Mouse (Mus musculus) c-Kit-positive CD71-positive TER-119-positive erythroid progenitor cells, embryonic 14.5 days (primary cell): ENCODE data around the gene Abl1.
"Not testable (repeated sequence)": the region's sequence is repeated elsewhere in the genome, so short reads cannot be mapped to it uniquely, and the experiment has no call there.

Source experiments
- DNase-seq: peaks from one replicate; pipeline ENCODE4 v3.0.0-alpha.2; 2013; ENCODE audit warnings: low spot score

Gene Abl1

DNA sequence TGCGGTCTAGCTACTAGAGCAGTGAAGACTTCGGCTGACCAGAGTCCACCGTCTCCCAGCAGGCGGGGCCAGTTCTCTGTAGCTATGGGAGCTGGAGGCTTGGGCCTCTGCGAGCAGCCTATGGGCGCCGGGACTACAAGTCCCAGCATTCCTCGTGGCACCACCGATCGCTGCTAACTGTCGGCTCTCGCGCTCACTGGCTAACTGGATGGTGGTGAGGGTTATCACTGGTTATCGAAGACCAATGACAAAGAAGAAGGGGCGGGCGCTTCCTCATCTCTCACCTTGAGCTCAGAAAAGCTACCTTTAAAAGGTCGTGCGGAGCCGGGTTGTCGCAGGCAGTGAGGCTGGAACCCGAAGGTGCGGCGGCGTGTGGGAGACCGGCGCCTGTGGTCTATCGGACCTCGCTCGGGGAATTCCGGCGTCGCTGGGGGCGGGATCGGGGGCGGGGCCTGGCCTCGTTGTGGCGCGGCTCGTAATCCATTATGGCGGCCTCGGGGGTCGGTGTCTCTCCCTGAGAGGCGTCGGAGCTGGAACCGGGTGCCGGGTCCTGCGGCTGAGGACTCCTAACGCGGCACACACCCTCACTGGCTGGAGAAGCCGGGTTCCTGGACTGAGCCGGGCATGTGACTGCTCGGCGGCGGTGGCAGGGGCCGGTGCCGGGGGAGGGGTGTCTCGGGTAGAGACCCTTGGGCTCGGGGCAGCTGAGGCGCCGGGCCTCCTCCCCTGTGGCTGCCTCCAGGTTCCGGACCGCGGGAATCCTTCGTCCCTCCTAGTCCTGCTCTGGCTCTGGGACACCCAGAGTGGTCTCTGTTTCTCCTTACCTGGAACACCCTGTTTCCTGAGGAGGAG lies at the start of gene Abl1:
TSS of gene Abl1 (plus strand) at position 303 of the 852 bp plus-strand sequence.
- DNase-seq, result peak; percentile 94

DNA sequence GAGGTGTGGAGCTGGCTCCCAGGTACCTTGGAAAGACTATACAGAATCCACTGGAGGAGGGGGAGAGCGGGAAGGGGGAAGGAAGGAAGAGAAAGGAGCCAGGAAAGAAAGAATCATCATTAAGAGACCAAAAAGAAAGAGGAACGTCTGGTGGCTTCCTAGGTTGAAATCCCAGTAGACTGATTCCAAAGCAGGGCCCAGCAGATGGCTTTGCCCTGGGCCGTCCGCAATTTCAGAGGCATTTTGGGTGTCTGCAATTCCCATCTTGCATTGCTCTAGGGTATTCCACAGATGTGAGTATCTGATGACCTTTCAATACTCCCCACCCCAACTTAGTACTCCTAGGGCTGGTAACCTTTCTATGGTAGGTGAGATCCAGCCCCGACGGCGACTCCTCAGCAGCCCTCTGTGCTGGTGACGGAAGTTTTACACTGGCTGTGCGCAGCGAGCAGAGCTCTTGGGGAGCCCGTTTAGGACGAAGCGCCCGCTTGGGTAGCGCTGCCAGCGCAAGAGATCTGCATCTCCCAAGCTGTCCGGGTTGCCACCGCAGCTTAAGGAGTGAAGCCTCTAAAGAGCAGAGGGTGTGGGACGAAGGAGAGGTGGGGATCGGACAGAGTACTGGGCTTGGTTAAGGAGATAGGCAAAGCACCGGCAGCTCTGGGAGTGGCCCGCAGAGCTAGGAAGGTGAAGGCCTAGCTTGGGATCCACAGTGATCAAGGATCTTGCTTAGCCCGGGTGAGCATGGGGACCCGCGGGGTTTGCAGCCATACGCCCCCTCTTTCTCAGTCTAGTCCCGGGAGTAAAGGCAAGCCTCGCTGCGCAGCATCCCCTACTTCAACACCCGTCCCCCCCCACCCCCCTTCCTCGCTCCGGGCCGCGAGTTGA lies 49.4 kb upstream of the Abl1 start:
- no peak for DNase-seq

DNA sequence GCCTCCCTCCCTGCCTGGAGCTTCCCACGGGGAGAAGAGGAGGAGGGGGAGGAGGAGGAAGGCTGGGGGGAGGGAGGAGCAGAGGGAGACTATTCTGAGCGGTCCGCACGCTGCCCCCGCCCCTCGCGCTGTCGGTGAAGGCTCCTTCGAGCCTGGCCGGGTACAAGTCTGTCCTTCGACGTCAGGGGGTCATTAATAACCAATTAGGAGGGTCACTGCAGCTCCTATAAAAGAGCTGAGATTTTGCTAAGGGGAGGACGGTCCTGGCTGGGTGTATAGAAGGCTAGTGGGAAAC lies 48.8 kb upstream of the Abl1 start:
- no peak for DNase-seq

DNA sequence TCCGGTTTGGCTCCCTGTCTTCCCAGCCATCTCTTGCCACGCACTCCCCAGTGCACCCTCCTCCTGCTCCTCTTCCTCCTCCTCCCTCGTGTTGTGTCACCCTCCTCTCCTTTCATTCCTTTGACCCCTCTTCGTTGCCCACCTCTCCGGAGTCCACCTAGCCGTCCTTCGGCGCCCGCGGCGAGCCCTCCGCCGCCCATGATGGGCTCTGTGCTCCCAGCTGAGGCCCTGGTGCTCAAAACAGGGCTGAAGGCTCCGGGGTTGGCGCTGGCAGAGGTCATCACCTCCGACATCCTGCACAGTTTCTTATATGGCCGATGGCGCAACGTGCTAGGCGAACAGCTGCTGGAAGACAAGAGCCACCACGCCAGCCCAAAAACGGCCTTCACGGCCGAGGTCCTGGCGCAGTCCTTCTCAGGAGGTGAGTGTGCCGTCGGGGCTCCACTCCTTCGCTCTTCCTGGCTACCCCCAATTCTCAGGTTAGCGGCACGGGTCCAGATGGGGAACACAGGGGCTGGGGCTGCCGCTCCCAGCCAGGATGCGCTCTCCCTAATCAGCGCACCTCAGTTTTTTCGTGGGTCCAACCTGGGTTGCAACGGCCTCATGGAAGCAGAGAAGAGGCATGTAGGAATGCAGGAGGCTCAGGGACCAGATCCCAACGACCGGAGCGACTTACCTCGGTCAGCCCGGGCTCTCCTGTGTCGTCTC lies 48.1 kb upstream of the Abl1 start, which contains the start of gene Prdm12:
TSS of gene Prdm12 (plus strand) at position 137 of the 708 bp plus-strand sequence.
- no peak for DNase-seq

DNA sequence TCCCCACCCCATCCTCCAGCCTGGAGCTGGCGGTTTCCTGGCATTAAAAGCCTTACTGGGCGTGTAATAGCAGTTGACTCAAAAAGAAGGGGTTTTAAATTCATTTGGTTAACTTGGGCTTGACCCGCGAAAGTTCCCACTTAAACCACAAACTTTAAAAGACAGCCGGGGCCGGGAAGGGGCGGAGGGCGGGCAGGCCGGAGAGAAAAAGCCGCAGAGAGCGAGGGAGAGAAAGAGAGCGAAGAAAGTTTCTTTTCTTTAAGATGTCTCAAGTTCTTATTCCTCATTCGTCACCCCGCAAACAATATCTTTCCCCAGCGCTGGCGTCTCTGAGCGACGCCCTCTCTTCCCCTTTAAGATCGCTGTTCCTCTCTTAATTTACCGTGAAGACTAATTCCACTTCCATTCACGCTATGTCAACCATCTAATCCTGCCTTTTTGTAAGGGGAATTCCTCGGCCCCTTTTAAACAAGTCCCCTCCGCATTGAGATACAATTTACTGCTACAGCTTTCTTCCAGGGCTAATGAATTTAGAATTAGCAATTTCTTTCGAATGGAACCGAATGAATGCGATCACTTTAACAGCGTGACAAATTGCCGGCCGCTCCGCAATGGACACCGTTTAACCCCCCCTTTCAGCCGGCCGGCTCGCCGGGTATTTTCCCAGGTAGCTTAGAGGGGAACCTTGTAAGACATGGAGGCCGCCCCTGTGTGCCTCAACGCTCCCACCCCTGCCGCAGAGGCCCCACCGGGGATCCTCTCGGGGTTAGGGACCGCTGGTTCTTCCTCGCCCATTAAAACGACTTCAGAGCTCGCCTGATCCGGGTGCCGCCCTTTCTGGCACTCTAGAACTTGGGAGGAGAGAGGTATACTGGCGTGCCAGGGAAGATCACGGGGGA lies 47.3 kb upstream of the Abl1 start:
- DNase-seq, result no peak

DNA sequence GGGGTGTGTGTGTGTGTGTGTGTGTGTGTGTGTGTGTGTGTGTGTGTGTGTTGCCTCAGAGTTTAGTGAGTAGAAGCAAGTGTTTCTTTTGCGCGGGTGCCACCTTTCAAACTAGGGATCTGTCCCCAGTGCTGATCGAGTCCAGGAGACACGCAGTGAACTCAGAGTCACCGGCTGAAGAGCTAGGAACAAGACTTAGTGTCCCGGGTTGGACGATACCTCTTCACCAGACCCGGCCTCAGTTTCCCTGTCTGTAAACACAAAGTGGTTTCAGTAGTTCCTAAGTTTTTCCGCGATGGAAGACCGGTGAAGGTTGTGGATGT lies 46.7 kb upstream of the Abl1 start:
- DNase-seq, result no peak

DNA sequence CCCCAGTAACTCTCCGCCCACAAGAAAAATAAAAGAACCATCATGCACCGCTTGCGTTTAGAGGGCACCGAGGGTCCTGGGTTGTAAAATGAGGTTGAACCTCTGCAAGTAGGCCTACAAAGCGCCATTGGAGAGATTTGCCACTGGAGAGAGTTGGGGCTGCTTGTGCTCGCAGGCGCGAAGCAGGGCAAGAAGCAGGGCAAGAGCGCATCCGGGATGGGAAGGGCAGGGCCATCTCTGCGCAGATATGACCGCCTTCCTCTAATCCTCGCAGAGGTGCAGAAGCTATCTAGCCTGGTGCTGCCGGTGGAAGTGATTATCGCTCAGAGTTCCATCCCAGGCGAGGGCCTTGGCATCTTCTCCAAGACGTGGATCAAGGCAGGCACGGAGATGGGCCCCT lies 46.2 kb upstream of the Abl1 start:
- no peak for DNase-seq

DNA sequence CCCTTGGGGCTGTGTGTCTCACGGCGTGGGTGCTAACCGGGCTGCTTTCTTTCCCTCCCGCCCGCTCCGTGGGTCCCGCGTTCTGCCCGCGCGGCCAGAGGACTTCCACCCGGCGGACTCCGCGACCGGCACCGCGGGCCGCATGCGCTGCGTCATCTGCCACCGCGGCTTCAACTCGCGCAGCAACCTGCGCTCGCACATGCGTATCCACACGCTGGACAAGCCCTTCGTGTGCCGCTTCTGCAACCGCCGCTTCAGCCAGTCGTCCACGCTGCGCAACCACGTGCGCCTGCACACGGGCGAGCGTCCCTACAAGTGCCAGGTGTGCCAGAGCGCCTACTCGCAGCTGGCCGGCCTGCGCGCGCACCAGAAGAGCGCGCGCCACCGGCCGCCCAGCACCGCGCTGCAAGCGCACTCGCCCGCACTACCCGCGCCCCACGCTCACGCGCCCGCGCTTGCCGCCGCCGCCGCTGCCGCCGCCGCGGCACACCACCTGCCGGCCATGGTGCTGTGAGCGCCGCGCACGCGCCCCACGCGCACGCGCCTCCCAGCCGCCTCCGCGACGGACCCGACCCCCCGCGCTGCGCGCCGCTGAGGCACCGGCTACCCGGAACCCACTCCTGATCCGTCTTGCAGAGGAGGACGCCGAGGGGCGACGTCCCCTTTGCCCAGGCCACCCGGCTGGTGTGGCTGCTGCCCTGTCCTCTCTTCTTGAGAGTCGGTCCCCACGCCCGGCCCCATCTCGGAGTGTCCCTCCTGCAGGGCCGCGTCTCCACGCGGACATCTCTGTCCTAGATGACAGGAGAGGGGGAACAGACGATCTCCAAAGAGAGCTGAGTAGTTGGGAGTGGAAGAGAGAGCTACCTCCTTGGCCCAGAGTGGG lies 34.0 kb upstream of the Abl1 start:
- DNase-seq, result no peak

DNA sequence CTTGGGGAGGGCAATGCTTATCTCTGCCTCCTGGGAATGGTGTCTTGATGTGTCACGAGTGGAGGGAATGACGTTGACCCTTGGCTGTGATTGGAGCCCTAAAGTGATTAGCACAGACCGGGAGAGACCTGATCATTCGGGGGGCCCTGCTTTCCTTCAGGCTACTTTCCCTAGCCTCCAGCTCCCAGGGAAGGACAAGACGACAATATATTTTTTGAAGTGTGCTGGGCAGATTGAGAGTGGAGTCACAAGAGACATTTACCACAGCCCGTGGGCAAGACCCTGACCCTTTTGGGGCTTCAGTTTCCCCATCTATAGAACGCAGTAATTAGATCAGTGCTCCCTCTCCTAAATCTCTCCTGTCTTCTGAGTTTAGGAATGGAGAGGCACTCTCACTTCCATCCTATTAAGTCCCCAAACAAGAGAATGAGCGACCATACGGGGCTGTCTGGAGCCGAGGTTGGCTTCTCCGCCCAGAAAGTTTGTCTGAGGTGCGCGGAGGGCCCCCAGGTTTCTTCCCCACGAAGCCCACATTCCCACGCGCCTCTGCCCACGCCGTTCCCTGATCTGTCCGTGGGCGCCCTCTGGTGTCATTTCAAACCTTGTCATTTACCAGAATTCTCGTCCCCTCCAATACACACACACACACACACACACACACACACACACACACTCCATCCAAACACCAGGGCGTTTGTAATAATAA lies 33.2 kb upstream of the Abl1 start:
- no peak for DNase-seq

DNA sequence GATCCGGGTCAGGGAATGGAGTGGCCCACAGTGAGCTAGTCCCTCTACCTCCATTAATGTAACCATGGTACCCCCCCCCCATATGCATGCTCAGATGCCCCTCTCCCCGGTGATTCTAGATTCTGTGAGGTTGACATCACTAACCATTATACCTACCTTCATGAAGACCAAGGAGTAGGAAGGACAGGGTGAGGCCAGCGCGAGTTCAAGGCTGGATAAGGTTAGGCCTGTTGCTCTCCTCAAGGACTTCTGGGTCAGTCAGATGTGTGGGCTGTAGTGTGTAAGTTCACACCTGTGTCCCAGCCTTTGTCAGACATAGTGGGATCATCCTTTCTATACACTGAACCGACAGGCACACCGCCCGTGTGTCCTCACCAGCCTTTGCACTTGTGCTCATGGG lies 31.8 kb upstream of the Abl1 start:
- DNase-seq, result no peak

DNA sequence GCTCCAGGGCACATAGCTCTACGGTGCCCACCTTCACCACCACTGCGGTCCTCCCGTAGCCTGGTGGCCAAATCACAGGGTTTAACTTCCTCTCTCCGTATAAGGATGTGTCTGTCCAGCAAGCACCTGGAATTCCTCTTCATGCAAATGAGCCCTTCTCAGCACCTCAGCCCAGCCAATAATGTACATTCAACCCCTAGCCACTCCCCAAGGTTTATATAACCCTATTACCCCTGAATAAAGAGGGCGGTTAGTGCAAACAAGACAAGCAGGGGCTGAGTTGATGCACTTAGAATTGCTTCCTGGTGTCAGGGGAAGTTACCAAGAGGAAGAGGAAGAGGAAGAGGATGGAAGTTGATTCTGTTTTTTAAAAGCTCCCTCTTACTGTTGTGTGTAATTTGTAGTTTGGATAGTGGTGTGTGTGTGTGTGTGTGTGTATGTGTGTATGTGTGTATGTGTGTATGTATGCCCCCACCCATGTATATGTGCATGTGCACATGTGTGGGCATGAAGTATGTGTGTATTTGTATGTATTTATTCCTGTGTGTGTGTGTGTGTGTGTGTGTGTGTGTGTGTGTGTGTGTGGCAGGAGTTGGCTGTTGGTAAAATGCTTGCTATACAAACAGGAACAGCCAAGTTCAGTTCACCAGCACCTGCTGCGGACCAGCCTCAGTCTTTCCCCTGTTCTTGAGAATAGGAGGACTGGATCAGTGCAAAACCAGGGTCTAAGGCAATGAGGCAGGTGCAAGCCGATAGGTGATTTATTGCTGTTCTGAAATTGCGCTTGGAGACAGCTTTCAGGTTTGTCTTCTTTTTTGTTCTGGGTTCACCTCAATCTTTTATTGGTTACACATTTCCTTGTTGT lies 25.0 kb upstream of the Abl1 start:
- DNase-seq, result no peak

DNA sequence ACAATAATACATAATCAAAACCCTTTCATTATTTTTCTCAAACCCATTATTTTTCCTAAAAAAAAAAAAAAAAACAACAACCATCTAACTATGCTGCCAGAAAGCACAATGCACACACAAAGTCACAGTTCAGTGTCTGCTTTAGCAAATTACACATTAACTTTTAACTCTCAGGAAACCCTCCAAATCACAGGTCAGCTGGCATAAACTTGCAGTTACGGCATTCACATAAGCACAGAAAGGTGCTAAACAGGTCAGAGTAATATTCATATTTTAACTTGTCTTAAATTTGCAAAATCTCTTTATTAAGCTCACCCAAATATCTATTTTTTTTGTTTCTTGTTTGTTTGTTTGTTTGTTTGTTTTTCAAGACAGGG lies 24.4 kb upstream of the Abl1 start:
- DNase-seq, result no peak

DNA sequence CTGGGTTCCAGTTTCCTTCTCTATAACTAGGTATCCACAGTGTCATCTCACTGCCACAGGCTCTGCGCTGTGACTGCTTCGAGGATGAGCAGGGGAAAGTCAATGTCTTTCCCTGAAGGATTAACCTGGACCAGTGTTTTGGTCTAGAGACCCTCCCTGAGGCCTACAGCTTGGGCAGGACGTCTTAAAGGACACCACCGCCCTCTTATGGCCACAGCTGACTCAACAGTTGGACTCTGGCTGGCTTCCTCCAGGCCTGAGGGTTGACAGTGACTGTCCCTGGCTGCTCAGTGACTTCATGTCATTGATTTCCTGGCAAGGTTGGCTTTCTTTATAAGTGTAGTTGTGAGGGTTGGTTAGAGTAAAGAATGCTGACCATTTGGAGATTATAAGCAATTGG lies 20.8 kb upstream of the Abl1 start:
- no peak for DNase-seq

DNA sequence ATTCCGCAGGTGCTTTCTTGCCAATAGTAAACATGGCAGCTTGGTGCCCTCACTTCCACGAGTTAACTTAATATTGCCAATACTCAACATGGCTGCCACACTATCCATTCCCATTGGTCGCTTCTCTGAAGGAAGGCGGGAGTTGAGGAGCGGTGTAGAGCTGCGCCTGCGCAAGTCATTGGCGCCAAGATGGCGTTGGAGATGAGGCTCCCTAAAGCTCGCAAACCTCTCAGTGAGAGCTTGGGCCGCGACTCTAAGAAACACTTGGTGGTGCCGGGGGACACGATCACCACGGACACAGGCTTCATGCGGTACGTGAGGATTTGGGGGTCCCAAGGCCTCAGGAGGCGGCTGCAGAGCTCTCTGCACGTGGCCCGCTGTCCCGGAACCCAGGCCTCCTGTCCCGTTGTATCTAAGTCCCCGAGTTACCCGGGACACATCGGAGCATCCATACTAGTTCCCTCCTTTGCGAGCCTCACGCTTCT lies 17.6 kb upstream of the Abl1 start, which contains the start of gene Exosc2:
TSS of gene Exosc2 (plus strand) at position 165 of the 485 bp plus-strand sequence.
- DNase-seq, result peak; percentile 97

DNA sequence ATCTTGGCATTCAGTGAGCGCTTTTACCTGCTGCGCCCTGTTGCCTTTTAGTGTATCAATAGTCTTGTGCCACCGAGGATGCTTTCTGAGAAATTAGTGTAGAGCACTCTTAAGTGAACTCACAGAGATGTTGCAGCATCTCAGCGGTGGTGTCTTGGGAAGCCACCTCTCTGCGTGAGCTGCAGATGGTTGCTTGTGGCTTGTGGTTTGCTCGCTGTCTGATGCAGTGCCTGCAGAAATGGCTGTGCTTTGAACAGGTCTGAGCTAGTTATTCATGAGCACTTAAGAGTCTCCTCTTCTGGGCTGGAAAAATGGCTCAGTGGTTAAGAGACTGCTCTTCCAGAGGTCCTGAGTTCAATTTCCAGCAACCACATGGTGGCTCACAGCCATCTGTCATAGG lies 9.5 kb upstream of the Abl1 start:
- no peak for DNase-seq

DNA sequence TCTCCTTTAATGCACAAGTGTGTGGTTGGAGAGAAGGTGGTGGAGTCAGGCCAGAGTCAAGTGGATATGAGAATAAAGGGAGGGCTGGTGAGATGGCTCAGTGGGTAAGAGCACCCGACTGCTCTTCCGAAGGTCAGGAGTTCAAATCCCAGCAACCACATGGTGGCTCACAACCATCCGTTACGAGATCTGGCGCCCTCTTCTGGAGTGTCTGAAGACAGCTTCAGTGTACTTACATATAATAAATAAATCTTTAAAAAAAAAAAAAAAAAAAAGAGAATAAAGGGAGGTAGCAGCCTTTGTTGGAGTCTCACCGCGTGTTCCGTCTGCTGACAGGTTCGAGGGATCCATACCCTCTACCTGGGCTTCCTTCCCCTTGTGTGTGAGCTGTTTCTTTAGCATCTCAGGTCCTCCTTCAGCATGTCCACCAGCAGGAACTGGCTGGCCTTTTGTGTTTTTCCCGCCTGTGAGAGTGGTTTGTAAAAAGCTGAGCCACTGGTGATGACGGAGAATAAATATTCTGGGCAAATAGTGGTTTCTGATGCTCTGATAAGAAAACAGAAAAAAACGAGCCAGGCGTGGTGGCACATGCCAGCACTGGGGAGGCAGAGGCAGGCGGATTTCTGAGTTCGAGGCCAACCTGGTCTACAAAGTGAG lies 7.0 kb upstream of the Abl1 start:
- DNase-seq, result not testable (repeated sequence)

DNA sequence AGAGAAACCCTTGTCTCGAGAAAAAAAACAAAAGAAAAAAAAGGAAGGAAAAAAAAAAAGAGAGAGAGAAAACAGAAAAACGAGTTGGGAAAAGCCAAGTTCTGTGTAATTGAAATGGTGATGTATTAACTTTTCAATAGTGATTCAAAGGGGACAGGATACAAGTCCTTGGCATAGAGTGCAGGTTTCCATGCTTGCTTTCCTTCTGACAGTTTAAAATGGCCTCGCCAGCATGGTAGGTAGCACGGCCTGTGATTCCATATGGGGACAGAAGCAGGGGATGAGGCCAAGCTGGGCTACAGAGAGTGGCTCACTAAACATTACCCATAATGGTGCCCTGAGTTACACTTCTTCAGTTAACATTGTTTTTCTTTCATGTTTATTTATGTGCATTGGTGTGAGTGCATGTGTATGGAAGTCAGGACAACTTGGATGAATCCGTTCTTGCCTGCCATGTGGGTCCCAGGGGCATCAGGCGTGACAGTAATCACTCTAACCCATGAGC lies 6.4 kb upstream of the Abl1 start:
- no peak for DNase-seq

DNA sequence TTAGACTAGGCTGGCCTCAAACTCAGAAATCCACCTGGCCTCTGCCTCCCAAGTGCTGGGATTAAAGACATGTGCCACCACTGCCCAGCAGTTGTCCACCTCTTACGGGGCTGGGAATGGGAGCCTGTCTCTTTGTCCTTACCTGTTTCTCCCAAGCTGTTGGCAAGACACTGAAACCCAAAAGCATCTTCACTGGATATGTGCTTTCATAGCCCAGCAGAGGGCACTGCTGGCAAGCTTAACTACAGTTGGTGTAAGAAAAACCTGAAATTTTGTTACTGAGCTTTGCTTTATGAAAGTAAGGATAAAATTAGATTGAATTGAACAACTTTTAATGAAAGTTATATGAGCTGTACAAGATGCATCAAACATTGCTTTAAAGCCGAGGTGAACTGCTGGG lies 4.5 kb upstream of the Abl1 start:
- DNase-seq, result peak; percentile 61
